Mouse (Mus musculus) naive thymus-derived CD4-positive, alpha-beta T cell, adult 2 months (primary cell): ENCODE measurements around the gene Cbfa2t3.

Experiments used
- DNase-seq: peaks from one replicate; pipeline ENCODE4 v3.0.0-alpha.2; 2011; ENCODE audit warnings: low read depth

The Cbfa2t3 gene

GRCm38 (mm10) chr8:122717869-122718509 lies 19.1 kb upstream of the Cbfa2t3 start:
- DNase-seq: no peak

- DNase-seq: no peak
Observed at GRCm38 (mm10) chr8:122716566-122716965, 17.7 kb upstream of the Cbfa2t3 start.

GRCm38 (mm10) chr8:122713157-122713518 lies 14.2 kb upstream of the Cbfa2t3 start:
- no peak for DNase-seq

- no peak for DNase-seq
Observed at GRCm38 (mm10) chr8:122712411-122713156, 13.7 kb upstream of the Cbfa2t3 start.

GRCm38 (mm10) chr8:122711891-122712365 lies 13.0 kb upstream of the Cbfa2t3 start:
- no peak for DNase-seq

GRCm38 (mm10) chr8:122711480-122711879 lies 12.6 kb upstream of the Cbfa2t3 start:
- no peak for DNase-seq

GRCm38 (mm10) chr8:122709340-122710111 lies 10.6 kb upstream of the Cbfa2t3 start:
- DNase-seq: peak; percentile 32

GRCm38 (mm10) chr8:122707184-122707583 lies 8.3 kb upstream of the Cbfa2t3 start:
- no peak for DNase-seq

- no peak for DNase-seq
Observed at GRCm38 (mm10) chr8:122705901-122706561, 7.1 kb upstream of the Cbfa2t3 start.

GRCm38 (mm10) chr8:122704612-122705011 lies 5.7 kb upstream of the Cbfa2t3 start:
- DNase-seq: no peak

- no peak for DNase-seq
Observed at GRCm38 (mm10) chr8:122702957-122703356, 4.0 kb upstream of the Cbfa2t3 start.

GRCm38 (mm10) chr8:122702301-122702941 lies 3.5 kb upstream of the Cbfa2t3 start:
- DNase-seq: no peak

GRCm38 (mm10) chr8:122701441-122702185 lies 2.7 kb upstream of the Cbfa2t3 start:
- DNase-seq: peak; percentile 35

- DNase-seq: no peak
Observed at GRCm38 (mm10) chr8:122700628-122701027, 1.7 kb upstream of the Cbfa2t3 start.

GRCm38 (mm10) chr8:122698254-122698768 lies 598 bp downstream of the Cbfa2t3 start:
- DNase-seq: no peak

- no peak for DNase-seq
Observed at GRCm38 (mm10) chr8:122697586-122697985, 1.3 kb downstream of the Cbfa2t3 start.

GRCm38 (mm10) chr8:122697181-122697581 lies 1.7 kb downstream of the Cbfa2t3 start:
- DNase-seq: peak; percentile 23

GRCm38 (mm10) chr8:122695438-122696042 lies 3.4 kb downstream of the Cbfa2t3 start:
- DNase-seq: no peak

GRCm38 (mm10) chr8:122692152-122692551 lies 6.8 kb downstream of the Cbfa2t3 start:
- no peak for DNase-seq

GRCm38 (mm10) chr8:122691018-122691417 lies 7.9 kb downstream of the Cbfa2t3 start:
- no peak for DNase-seq
